Mouse (Mus musculus) midbrain, embryonic 13.5 days (tissue): Measurements from ENCODE around the gene Apopt1. TPM values are rescaled to one million over a fixed set of nuclear protein-coding genes. Genes with fewer than 3 reads are reported as not detected.
"Not testable (repeated sequence)": the region's sequence is repeated elsewhere in the genome, so short reads cannot be mapped to it uniquely, and the experiment has no call there.

Experiments used
- ATAC-seq: fragments of 200-750 bp; cut with Nextera tagmentation; 2 replicates; pipeline ENCODE4 v1.8.0; 2017; ENCODE audit warnings: mild to moderate bottlenecking, moderate TSS enrichment, moderate library complexity
- H3K27ac ChIP-seq: fragments of 300-500 bp; sonication (generic); 2 replicates; pipeline ENCODE4 v1.5.1; 2015; ENCODE audit warnings: inconsistent platforms, mild to moderate bottlenecking, moderate library complexity
- H3K27me3 ChIP-seq: fragments of 300-500 bp; sonication (generic); 2 replicates; pipeline ENCODE4 v1.6.1; 2015; ENCODE audit warnings: mild to moderate bottlenecking, inconsistent platforms
- H3K36me3 ChIP-seq: fragments of 300-500 bp; sonication (generic); 2 replicates; pipeline ENCODE4 v1.6.1; 2015; ENCODE audit warnings: mild to moderate bottlenecking, inconsistent platforms
- H3K4me1 ChIP-seq: fragments of 300-500 bp; sonication (generic); replicated peaks from 2 replicates; pipeline ENCODE4 v1.6.1; 2015; ENCODE audit warnings: inconsistent platforms
- H3K4me2 ChIP-seq: fragments of 300-500 bp; sonication (generic); replicated peaks from 2 replicates; pipeline ENCODE4 v1.6.1; 2015; ENCODE audit warnings: moderate library complexity, mild to moderate bottlenecking, inconsistent platforms
- H3K4me3 ChIP-seq: fragments of 300-500 bp; sonication (generic); replicated peaks from 2 replicates; pipeline ENCODE4 v1.5.1; 2015; ENCODE audit warnings: mild to moderate bottlenecking, inconsistent platforms
- H3K9ac ChIP-seq: fragments of 300-500 bp; sonication (generic); replicated peaks from 2 replicates; pipeline ENCODE4 v1.6.1; 2015; ENCODE audit warnings: mild to moderate bottlenecking, inconsistent platforms
- H3K9me3 ChIP-seq: fragments of 300-500 bp; sonication (generic); 2 replicates; pipeline ENCODE4 v1.6.1; 2016; ENCODE audit warnings: mild to moderate bottlenecking, inconsistent platforms
- WGBS: fragments of 180-500 bp; shearing (Covaris S2); methylation state at CpG from one replicate; pipeline ENCODE4 v1.1.7; 2015; 5-methylcytosine and 5-hydroxymethylcytosine counted together
- polyA plus RNA-seq: library from polyadenylated mRNA; unstranded; fragments of >200 nt; fragmentation: Nextera tagmentation; extraction: Ambion mirVana; gene quantifications from 2 replicates; pipeline ENCODE4 v1.2.1, GENCODE M21; 2015

Gene Apopt1
- polyA plus RNA-seq, 1 experiment from 2014 or later: 59.6 TPM

DNA sequence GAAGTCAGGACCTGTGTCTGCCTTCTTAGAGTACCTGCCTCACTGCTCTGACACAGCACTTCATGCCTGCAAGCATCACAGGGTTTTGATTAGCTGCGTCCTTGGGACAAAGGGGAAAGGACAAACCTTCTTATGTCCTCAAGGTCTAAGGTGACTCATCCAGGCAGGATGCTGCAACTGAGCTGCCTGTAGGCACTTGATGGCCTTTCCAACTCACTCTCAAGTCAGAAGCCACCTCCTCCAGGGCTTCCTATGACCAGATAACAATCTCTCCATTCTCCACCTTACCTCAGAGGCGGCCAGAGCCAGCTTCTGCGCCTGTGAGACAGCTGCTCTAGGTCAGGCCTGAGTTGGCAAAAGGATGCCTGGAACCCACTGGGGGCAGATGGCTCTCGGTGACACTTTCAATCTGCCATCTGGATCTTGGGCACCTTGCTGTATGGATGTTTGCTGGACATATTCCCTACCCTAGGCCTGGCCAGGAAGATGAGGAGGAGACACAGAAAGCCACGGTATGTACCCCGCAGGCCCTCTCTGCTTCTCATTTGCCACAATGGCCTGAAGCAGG, 14.6 kb upstream of the Apopt1 start:
- no peaks in the 10 kb centered on the region for H3K27me3 ChIP-seq
- WGBS: 81% methylated on average over 6 of the region's 6 CpGs
- no peak overlapping the region for H3K4me2 ChIP-seq
- H3K9me3 ChIP-seq: no peaks in the 10 kb centered on the region
- peaks cover 29% of the 10 kb centered on the region for H3K4me1 ChIP-seq
- no peak overlapping the region for H3K9ac ChIP-seq
- no peak overlapping the region for H3K27ac ChIP-seq
- ATAC-seq: no peak
- H3K4me3 ChIP-seq: no peak overlapping the region
- no peaks in the 10 kb centered on the region for H3K36me3 ChIP-seq

DNA sequence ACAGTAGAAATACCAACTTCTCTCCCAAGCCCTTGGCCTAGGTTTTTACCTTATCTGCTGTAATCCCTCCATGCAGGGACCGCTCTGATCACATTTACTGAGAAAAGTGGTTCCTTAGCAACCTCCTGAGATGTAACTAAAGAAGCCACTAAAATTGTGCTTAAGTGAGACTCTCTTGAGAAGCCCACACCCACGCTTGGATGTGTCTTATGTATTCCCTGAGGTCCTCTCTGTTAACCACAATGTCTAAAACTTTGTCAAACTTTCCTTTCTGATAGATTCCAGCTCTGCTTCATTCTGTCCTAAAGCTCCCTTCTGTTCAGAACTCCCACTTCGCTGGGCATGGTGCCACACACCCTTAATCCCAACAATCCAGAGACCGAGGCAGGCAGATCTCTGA, 13.5 kb upstream of the Apopt1 start:
- Histone ChIP-seq H3K27me3 (no peaks in the 10 kb centered on the region), H3K27ac (no peak overlapping the region), H3K36me3 (no peaks in the 10 kb centered on the region), H3K4me3 (no peak overlapping the region), H3K9me3 (no peaks in the 10 kb centered on the region), H3K4me1 (peaks cover 17% of the 10 kb centered on the region), H3K9ac (no peak overlapping the region), H3K4me2 (no peak overlapping the region)
- 90% methylated on average over 4 of the region's 4 CpGs for WGBS
- no peak for ATAC-seq

DNA sequence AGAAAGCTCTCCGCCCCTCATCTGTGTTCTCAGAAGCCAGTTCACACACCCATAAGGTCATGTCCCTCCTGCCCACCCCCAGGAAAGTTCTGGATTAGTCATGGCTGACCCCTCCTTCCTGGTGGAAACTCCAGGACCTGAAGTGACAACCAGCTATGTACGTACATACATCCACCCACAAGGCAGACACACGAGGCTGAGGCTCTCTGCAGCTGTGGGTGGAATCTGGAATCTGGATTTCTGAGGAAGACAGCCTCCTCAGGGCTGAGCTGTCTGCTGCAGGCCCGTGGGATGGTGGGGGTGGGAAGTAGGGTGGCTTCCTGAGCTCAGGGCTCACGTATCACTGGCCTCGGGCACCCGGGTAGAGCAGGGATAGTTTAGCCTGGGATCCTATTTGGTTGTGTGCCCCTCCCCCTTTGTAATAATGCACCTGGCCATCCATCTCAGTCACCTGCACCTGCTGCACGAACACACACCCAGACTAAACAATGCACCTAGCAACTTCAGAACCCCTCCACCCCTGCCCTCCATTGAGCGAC, 12.1 kb upstream of the Apopt1 start:
- Histone ChIP-seq H3K9me3 (no peaks in the 10 kb centered on the region), H3K27me3 (no peaks in the 10 kb centered on the region), H3K27ac (no peak overlapping the region), H3K9ac (no peak overlapping the region), H3K4me2 (no peak overlapping the region), H3K4me3 (no peak overlapping the region), H3K36me3 (0 out of 2 replicates have a peak, but pooled peaks cover 5% of the 10 kb centered on the region), H3K4me1 (peaks cover 8% of the 10 kb centered on the region)
- no peak for ATAC-seq
- 81% methylated on average over 9 of the region's 9 CpGs for WGBS

DNA sequence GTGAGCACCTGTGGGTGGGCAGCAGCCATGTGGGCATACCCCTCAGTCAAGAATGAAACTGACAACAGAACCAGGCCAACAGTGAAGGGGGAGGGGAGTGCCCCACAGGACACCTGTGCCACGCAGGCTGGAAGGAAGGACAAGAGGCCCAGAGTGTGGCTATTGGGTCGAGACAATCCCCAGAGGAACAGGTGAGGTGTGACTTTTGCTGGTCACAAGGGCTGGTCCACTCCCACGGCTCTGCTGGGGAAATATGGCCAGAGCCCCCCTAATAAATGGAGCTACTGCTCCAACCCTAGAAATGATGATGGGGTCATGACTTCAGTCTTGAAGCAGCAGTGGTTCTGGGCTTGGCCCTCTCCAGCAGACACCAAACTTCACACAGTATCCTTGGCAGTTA, 9.8 kb upstream of the Apopt1 start:
- WGBS: 83% methylated on average over 3 of the region's 3 CpGs
- no peak for ATAC-seq
- H3K9me3 ChIP-seq: no peaks in the 10 kb centered on the region

DNA sequence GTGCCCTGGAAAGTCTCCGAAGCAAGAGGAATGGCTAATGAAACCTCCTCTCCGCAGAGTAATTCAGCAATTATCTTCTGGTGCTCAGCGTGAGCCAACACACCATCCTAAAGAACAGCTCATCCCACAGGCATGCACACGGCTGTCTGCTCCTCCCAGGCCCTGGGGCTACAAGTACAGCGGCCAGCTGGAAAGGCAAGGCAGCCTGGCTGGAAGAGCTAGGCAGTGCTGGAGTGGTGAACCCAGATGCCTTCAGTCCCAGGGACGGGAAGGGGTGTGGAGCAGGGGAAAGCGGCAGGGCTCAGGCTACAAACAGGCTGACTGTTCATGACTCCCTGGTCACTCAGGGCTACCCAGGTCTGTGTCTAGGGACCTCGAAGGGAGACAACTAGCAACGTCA, 8.5 kb upstream of the Apopt1 start:
- Histone ChIP-seq H3K4me2 (no peak overlapping the region), H3K4me3 (no peak overlapping the region), H3K9me3 (no peaks in the 10 kb centered on the region), H3K9ac (peak overlapping the region; percentile 28; the same call in 1 of the 2 replicates), H3K36me3 (peaks cover 33% of the 10 kb centered on the region), H3K27ac (no peak overlapping the region), H3K27me3 (no peaks in the 10 kb centered on the region), H3K4me1 (peaks cover 5% of the 10 kb centered on the region; the same call in 1 of the 2 replicates)
- WGBS: 63% methylated on average over 9 of the region's 9 CpGs
- 0 out of 2 replicates have a peak, but pooled peaks have one; percentile 43 for ATAC-seq

More for the DNA sequence above, 9.8 kb upstream of the Apopt1 start:
- Histone ChIP-seq H3K27ac (no peak overlapping the region), H3K9ac (no peak overlapping the region), H3K4me2 (no peak overlapping the region), H3K4me3 (no peak overlapping the region), H3K36me3 (peaks cover 20% of the 10 kb centered on the region), H3K4me1 (peaks cover 5% of the 10 kb centered on the region; the same call in 1 of the 2 replicates), H3K27me3 (no peaks in the 10 kb centered on the region)

DNA sequence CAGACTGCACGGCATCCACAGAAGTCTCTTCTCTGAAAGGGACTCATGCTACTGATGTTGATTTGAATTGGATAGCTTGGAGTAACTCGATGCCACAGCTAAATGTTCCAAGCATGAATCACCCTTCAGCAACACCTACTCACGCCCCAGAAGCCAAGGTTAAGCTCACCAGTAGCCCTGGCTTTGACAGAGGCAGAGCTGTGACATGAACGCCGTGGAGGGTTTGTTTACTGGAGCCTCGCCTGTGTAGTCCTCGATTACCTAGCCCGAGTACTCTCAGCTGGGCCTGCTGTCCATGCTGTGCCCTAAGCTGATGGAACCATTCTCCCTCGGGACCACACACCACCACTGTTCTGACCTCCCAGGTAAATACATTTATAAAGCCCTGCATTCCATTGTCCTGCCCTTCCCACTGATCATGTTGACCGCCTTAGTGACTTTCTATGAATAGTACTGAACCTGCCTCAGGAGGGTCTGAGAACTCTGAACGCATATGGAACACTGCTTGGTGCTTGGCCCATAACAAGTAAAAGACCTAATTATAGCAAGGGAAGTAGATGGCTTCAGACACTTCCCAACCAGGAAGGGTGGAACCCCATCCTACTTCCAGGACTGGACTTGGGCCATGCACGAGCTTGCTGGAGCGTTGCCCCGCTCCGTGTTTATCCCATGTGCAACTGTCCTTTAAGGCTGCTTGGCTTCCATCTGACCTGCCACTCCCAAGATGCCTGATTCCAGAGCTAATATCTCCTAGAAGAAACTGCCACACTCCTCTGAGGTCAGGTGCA, 7.7 kb upstream of the Apopt1 start:
- 88% methylated on average over 15 of the region's 15 CpGs for WGBS
- Histone ChIP-seq H3K4me3 (no peak overlapping the region), H3K4me2 (no peak overlapping the region), H3K27ac (no peak overlapping the region), H3K4me1 (peaks cover 5% of the 10 kb centered on the region; the same call in 1 of the 2 replicates), H3K27me3 (no peaks in the 10 kb centered on the region), H3K9me3 (no peaks in the 10 kb centered on the region), H3K36me3 (peaks cover 41% of the 10 kb centered on the region), H3K9ac (0 out of 2 replicates have a peak overlapping the region, but pooled peaks have one; percentile 28)
- ATAC-seq: no peak

DNA sequence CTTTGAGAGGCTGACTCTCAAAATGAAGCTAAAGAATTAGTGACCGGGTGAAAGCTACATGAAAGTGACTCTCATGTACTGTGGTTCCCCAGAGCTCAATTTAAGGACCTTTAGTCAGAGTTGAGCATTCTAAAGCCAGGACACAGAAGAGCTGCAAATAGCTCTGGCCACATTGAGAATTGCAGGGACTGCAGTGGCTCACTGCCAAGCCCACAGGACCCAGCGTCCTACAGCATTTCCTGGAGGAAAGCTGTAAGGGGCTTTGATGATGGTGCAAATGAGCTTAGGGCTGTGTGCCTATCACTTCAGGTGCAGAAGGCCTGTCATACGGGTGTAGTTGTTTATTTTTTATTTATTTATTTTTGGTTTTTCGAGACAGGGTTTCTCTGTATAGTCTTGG, 4.9 kb upstream of the Apopt1 start:
- Histone ChIP-seq H3K4me2 (no peak overlapping the region), H3K9ac (no peak overlapping the region), H3K4me1 (peaks cover 17% of the 10 kb centered on the region), H3K27ac (no peak overlapping the region), H3K36me3 (peaks cover 51% of the 10 kb centered on the region), H3K27me3 (no peaks in the 10 kb centered on the region), H3K4me3 (no peak overlapping the region), H3K9me3 (no peaks in the 10 kb centered on the region)
- 90% methylated on average over 4 of the region's 4 CpGs for WGBS
- ATAC-seq: no peak

DNA sequence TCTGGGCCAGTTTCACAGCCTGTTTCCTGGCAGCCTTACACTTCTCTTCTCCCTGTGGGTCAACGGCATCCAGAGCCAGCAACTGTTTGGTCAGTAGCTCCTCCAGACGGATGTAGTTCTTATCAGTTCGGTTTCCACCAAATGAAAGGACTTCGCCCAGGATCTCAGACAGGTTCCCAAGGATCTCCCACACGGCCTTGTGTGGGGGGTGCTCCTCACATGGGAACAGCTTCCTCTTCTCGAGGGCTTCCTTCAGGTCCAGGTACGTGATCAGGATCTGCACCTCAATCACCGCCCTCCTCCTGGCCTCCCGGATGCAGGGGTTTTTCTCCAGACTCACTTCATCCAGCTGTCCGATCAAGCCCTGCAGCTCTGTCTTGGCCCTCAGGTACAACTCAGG, 3.0 kb upstream of the Apopt1 start:
- H3K9me3 ChIP-seq: no peaks in the 10 kb centered on the region
- H3K27me3 ChIP-seq: no peaks in the 10 kb centered on the region
- peaks cover 26% of the 10 kb centered on the region for H3K4me1 ChIP-seq
- no peak overlapping the region for H3K4me3 ChIP-seq
- no peak for ATAC-seq
- no peak overlapping the region for H3K4me2 ChIP-seq
- peaks cover 51% of the 10 kb centered on the region for H3K36me3 ChIP-seq
- H3K27ac ChIP-seq: no peak overlapping the region
- H3K9ac ChIP-seq: no peak overlapping the region
- WGBS: 95% methylated on average over 10 of the region's 10 CpGs

DNA sequence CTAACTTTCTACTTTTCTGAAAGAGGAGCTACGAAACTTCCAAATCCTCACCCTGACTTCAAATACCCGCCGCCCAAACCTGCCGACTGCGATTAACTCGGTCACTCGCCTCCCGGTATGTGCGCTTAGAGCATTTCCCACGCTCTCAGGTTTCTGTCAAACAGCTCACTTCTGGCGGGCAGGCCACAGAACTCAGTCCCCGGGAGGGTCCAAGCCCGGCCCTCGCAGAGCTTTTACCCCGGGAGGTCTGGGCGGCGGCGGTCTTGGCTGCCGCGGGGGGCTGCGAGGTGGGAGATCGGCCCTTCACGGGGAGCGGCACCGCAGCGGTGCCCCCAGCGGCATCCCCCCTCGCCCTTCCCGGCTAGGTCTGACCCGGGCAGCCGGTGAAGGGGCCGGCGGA, 585 bp upstream of the Apopt1 start:
- H3K9me3 ChIP-seq: no peaks in the 10 kb centered on the region
- H3K4me2 ChIP-seq: peak overlapping the region; percentile 88
- peak overlapping the region; percentile 99 for H3K4me3 ChIP-seq
- peaks cover 45% of the 10 kb centered on the region for H3K36me3 ChIP-seq
- peak overlapping the region; percentile 99 for H3K9ac ChIP-seq
- ATAC-seq: peak; percentile 15; the same call in 1 of the 2 replicates
- under 1% methylated on average over 29 of the region's 33 CpGs for whole genome bisulfite sequencing
- H3K4me1 ChIP-seq: peaks cover 28% of the 10 kb centered on the region
- peak overlapping the region; percentile 83 for H3K27ac ChIP-seq
- H3K27me3 ChIP-seq: no peaks in the 10 kb centered on the region

DNA sequence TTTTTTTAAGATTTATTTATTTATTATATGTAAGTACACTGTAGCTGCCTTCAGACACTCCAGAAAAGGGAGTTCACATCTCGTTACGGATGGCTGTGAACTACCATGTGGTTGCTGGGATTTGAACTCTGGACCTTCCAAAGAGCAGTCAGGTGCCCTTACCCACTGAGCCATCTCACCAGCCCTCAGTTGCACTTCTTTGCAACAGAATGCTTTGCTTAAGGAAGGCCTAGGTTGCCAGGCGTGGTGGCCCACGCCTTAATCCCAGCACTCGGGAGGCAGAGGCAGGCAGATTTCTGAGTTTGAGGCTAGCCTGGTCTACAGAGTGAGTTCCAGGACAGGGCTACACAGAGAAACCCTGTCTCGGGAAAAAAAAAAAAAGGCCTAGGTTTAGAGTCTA, 819 bp downstream of the Apopt1 start:
- Histone ChIP-seq H3K9ac (peak overlapping the region; percentile 99; the same call in 1 of the 2 replicates), H3K4me3 (peak overlapping the region; percentile 99), H3K4me2 (peak overlapping the region; percentile 88), H3K4me1 (peaks cover 32% of the 10 kb centered on the region), H3K36me3 (peaks cover 32% of the 10 kb centered on the region)
- 86% methylated on average over 6 of the region's 6 CpGs for WGBS
- not testable (repeated sequence) for H3K27me3 ChIP-seq, ATAC-seq, H3K27ac ChIP-seq, H3K9me3 ChIP-seq

DNA sequence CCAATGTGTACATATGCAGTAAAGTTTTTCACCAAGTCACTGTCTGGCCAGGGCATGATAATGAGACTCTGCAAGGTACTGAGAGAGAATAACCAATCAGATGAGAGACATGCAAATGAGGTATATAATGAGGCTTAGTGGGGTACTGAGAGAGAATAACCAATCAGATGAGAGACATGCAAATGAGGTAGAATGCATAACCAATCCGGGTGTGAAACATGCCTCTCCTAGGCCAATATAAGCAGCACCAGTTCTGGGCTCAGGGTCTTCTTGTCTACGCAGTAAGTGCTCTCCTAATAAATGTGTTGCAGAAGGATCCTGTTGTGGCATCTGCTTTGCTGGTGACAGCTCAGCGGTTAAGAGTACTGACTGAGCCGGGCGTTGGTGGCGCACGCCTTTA, 3.4 kb downstream of the Apopt1 start:
- Histone ChIP-seq H3K9ac (no peak overlapping the region), H3K27me3 (no peaks in the 10 kb centered on the region), H3K27ac (no peak overlapping the region), H3K4me3 (no peak overlapping the region), H3K4me2 (no peak overlapping the region), H3K4me1 (peaks cover 30% of the 10 kb centered on the region), H3K9me3 (no peaks in the 10 kb centered on the region), H3K36me3 (peaks cover 7% of the 10 kb centered on the region; the same call in 1 of the 2 replicates)
- no peak for ATAC-seq
- 96% methylated on average over 7 of the region's 7 CpGs for WGBS

DNA sequence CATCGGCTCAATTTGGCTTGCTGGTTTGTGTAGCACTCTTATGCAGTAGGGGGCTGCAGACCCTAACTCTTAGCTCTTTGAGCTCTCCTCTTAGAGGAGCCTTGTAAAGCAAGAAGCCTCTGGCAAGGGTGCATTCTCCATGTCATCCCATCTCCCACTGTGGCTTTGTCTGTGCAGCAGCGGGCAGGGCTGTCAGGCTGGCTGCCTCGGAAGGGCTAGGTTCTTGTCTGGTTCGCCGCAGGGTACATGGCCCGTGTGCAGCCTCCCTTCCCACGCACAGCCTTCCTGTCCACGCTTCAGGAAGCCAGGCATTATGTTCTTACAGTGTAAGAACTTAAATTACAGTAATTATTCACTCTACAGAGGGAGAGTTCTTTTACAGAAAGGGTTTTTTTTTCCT, 5.6 kb downstream of the Apopt1 start:
- WGBS: 32% methylated on average over 8 of the region's 8 CpGs
- Histone ChIP-seq H3K4me1 (peaks cover 21% of the 10 kb centered on the region), H3K27me3 (no peaks in the 10 kb centered on the region), H3K9me3 (no peaks in the 10 kb centered on the region), H3K4me3 (no peak overlapping the region), H3K27ac (peak overlapping the region; percentile 47), H3K9ac (peak overlapping the region; percentile 46; the same call in 1 of the 2 replicates), H3K4me2 (no peak overlapping the region), H3K36me3 (peaks cover 10% of the 10 kb centered on the region; the same call in 1 of the 2 replicates)
- no peak for ATAC-seq
